Mouse (Mus musculus): ENCODE results near the gene Khdrbs1.

GRCm38 (mm10) chr4:129702454-129702853 lies 39.6 kb downstream of the Khdrbs1 start:
- TF ChIP-seq GATA1 (IDR thresholded peaks at IDR 0.05; ENCODE audit: low read length) (no peak), TAL1 (IDR thresholded peaks at IDR 0.05; ENCODE audit: low read length) (no peak)

Data from erythroblast, embryonic 14.5 days (primary cell).